Mouse (Mus musculus) E14TG2a.4 (cell line): ENCODE measurements around the gene Reep6.

Experiments
- H3K27me3 ChIP-seq: 2 replicates; pipeline ENCODE4 v1.6.1; 2014; ENCODE audit warnings: low read length, control low read depth; ENCODE audit not compliant: insufficient read depth
- H3K36me3 ChIP-seq: 2 replicates; pipeline ENCODE4 v1.6.1; 2014; ENCODE audit warnings: low read length, control low read depth; ENCODE audit not compliant: insufficient read depth
- H3K4me1 ChIP-seq: replicated peaks from 2 replicates; pipeline ENCODE4 v1.6.1; 2014; ENCODE audit warnings: low read depth, low read length, control low read depth
- H3K4me3 ChIP-seq: replicated peaks from 2 replicates; pipeline ENCODE4 v1.5.1; 2014; ENCODE audit warnings: mild to moderate bottlenecking, low read length
- H3K9me3 ChIP-seq: 2 replicates; pipeline ENCODE4 v1.6.1; 2014; ENCODE audit warnings: low read length, control low read depth
- CTCF ChIP-seq: conservative IDR thresholded peaks from 2 replicates; pipeline ENCODE4 v1.5.1; 2014; ENCODE audit warnings: low read length
- NANOG ChIP-seq: IDR thresholded peaks from 2 replicates; pipeline ENCODE4 v1.6.1; 2014; ENCODE audit warnings: borderline replicate concordance, low read length, mixed read lengths
- POU5F1 ChIP-seq: IDR thresholded peaks from 2 replicates; pipeline ENCODE4 v1.6.1; 2014; ENCODE audit warnings: low read length, borderline replicate concordance

Reep6 gene

DNA sequence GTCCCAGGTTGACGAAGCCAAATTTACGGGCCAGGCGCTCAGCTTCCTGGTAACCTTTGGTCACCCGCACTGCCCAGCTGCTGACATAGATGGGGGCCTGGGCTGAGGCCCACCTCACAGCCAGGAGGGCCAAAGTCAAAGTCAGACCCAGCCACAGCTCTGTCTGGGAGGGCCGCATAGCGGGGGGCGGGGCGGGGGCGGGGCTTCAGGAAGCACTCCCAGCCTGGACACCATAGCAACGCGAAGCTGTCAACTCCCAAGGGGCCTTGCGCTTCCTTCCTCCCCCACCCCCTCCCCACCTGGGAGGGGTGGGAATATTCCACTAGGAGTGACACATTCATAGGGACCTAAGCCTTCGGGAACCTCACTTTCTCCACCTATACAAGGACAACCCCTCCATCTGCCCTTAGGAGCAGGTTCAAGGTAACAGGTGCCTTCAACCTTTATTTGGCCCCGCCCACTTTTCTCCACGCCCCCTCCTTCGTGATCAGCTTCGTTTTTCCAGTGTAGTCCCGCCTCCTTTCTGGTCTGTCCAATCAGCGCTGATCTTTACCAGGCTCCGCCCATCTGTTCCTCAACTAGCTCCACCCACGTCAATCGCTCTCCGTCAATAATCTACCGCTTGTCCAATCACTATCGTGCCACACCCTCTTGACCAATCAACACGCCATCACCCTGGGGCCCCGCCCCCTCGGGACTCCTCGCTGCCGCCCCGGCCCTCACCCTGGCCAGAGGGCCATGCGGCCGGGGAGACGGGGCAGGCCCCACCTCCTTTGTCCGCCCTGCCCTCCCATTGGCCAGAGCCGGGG is at the start of gene Reep6, which contains the start of gene Pcsk4:
Gene Reep6 (plus strand): TSS at position 681 of the 809 bp plus-strand sequence.
Gene Pcsk4 (minus strand): TSS at position 226 of the 809 bp plus-strand sequence.
- Histone ChIP-seq H3K36me3 (peaks cover 19% of the 10 kb centered on the region), H3K4me3 (peak within 1 kb of the TSS; percentile 88), H3K4me1 (peaks cover 68% of the 10 kb centered on the region), H3K9me3 (no peaks in the 10 kb centered on the region), H3K27me3 (peaks cover 28% of the 10 kb centered on the region)
- no peak for TF ChIP-seq CTCF
- TF ChIP-seq NANOG: no peak
- no peak for TF ChIP-seq POU5F1

DNA sequence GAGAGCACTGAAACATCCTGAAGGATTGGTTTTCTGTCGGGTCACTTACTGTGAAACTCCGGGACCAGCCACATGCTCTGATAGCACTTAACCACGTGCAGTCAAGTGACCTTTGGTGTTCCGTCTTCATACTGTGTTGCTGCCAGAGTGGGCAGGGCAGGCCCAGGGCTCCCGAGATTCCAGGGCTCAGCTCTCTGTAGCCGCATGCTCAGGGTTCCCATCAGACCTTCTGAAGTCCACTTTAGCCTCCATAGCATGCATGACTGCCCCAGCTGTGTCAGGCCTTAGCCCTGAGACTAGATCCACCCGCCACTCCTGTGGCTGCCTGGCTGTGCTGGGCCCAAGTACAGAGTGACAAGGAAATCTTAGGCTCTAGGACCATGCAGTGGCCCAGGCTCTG is 48.4 kb upstream of the Reep6 start:
- no peak for TF ChIP-seq NANOG
- no peak for TF ChIP-seq CTCF
- TF ChIP-seq POU5F1: no peak
- Histone ChIP-seq H3K9me3 (no peaks in the 10 kb centered on the region), H3K4me3 (no peak overlapping the region), H3K4me1 (peaks cover 92% of the 10 kb centered on the region), H3K27me3 (no peaks in the 10 kb centered on the region), H3K36me3 (peaks cover 99% of the 10 kb centered on the region)

DNA sequence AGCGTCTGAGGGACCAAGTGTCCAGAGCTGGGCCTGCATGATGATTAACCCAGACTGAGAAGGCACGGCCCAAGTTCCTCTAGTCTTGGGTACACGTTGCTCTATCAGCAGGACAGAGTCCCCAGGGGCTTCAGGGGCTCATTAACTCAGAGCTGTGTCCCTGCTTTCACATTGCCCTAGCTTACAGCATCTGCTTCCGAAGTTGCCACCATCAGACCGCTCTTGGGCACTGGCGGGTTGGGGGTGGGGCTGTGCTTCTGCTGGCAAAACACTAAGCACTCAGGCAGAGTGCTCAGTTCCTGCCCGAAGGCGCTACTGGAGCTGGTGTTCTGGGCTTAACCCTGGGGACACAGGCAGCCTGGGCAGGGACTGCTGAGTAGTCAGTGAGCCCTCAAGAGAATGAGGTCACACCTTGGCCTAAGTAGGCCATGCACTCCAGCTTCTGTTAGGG is 47.8 kb upstream of the Reep6 start:
- Histone ChIP-seq H3K27me3 (no peaks in the 10 kb centered on the region), H3K9me3 (no peaks in the 10 kb centered on the region), H3K4me3 (no peak overlapping the region), H3K4me1 (peaks cover 92% of the 10 kb centered on the region), H3K36me3 (peaks cover 99% of the 10 kb centered on the region)
- TF ChIP-seq POU5F1: no peak
- no peak for TF ChIP-seq CTCF
- TF ChIP-seq NANOG: no peak

DNA sequence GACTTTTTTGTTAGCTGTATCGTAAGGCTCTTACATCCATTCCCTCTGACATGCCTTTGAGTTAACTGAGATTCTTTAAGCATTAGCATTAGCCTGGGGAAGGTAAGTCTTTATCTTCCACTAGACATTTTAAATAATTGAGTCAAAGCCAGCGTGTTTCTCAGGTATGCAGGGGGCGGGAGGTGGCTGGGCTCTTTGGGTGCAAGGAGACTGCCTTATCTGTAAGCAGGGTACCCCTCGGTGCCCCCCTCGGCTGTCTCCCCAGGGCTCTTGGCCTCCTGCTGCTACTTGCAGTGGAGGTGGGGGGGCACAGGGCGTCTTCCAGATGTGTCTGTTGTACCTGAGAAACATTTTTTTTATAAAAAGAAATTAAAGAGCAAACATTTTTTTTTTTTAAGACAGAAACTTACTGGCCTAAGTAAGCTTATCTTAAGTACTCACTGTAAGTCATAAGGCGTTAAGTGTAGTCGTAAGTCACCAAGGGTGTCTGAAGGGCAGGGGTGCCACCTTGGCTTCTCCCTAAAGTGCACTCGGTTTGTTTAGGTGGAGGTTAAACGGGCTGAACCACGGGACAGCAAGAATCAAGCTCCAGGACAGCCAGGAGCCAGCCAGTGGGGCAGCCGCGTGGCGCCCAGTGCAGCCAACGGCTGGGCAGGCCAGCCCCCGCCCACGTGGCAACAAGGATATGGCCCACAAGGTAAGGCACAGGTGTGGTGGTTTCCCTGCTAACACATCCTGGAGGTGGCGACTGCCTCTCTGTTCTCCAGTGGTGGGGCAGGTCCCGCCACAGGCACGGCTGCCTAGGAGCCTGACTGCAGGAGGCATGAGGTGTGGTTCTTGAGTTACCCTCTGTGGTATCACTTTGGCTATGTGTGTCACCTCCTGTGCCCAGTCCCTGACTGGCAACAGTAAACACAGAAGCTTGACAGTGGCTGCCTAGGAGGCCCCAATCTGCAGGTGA is 47.0 kb upstream of the Reep6 start:
- Histone ChIP-seq H3K4me3 (no peak overlapping the region), H3K36me3 (peaks cover 99% of the 10 kb centered on the region), H3K9me3 (no peaks in the 10 kb centered on the region), H3K27me3 (no peaks in the 10 kb centered on the region), H3K4me1 (peaks cover 92% of the 10 kb centered on the region)
- TF ChIP-seq CTCF (no peak), POU5F1 (no peak), NANOG (no peak)

DNA sequence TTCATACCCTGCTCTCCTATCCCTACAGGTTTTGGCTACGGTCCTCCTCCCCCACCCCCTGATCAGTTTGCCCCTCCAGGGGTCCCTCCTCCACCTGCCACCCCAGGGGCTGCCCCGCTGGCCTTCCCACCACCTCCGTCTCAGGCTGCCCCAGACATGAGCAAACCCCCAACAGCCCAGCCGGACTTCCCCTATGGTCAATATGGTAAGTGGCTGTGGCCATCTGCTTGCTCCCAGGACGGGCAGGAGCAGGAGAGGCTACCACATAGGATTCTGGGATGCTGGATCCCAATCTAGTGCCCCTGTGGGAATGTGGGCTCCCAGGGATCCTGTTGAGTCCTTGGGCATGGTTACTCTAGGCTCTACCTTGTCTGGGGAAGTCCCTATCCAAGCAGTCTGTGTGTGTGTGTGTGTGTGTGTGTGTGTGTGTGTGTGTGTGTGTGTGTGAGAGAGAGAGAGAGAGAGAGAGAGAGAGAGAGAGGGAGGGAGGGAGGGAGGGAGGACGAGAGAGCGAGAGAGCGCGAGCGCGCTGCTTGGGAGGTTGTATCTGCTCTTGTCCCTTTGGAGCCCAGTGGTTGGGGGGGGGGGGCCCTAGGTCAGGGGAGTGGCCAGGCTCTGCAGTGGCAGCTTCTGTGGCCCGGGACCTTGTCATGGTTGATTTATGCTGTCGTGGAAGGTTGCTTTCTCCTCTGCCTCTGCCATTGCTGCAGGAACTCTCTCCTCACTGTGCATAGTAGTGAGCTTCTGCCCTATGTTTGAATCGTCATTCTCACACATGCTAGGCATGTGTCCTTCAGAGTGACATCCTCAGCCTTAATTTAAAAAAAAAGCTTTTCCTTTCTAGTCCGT is 44.3 kb upstream of the Reep6 start:
- Histone ChIP-seq H3K4me3 (no peak overlapping the region), H3K9me3 (no peaks in the 10 kb centered on the region), H3K27me3 (no peaks in the 10 kb centered on the region), H3K36me3 (peaks cover 86% of the 10 kb centered on the region), H3K4me1 (peaks cover 85% of the 10 kb centered on the region)
- TF ChIP-seq POU5F1 (no peak), CTCF (no peak), NANOG (no peak)

DNA sequence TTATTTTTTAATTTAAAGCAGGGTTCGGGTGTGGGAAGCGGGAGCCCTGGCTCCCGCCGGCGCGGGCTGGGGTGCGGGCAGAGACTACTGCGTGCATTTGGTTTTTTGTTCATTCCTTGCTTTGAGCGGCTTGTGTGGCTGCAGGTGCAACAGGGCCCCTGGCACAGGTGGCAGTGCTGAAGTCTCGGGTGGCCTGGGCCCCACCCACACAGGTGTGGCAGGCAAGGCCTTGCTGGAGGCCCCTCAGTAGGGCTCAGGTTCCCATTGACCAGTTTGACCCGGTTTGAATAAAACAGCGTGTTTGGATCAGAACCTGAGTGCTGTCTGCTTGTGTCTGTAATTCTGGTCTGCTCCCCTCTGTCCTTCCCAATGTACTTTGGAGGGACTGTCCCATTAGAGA is 41.7 kb upstream of the Reep6 start:
- H3K9me3 ChIP-seq: no peaks in the 10 kb centered on the region
- H3K36me3 ChIP-seq: peaks cover 65% of the 10 kb centered on the region
- TF ChIP-seq NANOG (no peak), CTCF (no peak), POU5F1 (no peak)
- H3K27me3 ChIP-seq: no peaks in the 10 kb centered on the region
- no peak overlapping the region for H3K4me3 ChIP-seq
- peaks cover 73% of the 10 kb centered on the region for H3K4me1 ChIP-seq

DNA sequence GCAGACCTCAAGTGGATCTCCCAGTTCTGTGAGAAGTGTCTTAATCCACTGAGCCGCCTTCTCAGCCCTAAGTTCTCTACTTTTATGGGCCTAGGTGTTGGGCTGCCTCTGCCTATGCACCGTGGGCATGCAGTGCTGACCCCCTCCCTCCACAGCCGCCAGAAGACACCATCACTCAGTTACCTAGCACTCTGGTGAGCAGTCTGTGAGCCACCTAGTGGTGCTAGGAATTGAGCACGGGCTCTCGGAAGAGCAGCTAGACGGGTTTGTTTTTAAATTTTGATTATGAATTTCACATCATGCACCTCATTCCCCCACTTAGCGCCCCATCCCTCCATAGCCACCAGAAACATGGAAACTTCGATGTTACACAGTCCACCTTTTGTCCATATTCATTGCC is 41.1 kb upstream of the Reep6 start:
- no peaks in the 10 kb centered on the region for H3K9me3 ChIP-seq
- peaks cover 70% of the 10 kb centered on the region for H3K4me1 ChIP-seq
- H3K27me3 ChIP-seq: no peaks in the 10 kb centered on the region
- peaks cover 65% of the 10 kb centered on the region for H3K36me3 ChIP-seq
- no peak overlapping the region for H3K4me3 ChIP-seq
- TF ChIP-seq NANOG (no peak), CTCF (peak; percentile 26)
